Mouse (Mus musculus) spleen, adult 2 months (tissue): ENCODE results near the gene Cdc20b. TPM values are rescaled to one million over a fixed set of nuclear protein-coding genes. Genes with fewer than 3 reads are reported as not detected.

Experiments used
- DNase-seq, 2 experiments: peaks; one replicate each; pipeline versions ENCODE4 v3.0.0 to v3.0.0-alpha.2; 2012 to 2021; ENCODE audit warnings: low spot score in 2 of 2, low read depth in 1 of 2
- H3K27ac ChIP-seq: fragments of 200-500 bp; 2 replicates; pipeline ENCODE4 v1.5.1; 2012; ENCODE audit warnings: low read length, inconsistent platforms; ENCODE audit not compliant: insufficient read depth
- H3K27me3 ChIP-seq: fragments of 200-500 bp; 2 replicates; pipeline ENCODE4 v1.6.1; 2012; ENCODE audit warnings: mild to moderate bottlenecking, moderate library complexity, low read length, inconsistent platforms; ENCODE audit not compliant: control insufficient read depth, insufficient read depth
- H3K36me3 ChIP-seq: fragments of 200-500 bp; 2 replicates; pipeline ENCODE4 v1.6.1; 2012; ENCODE audit warnings: mild to moderate bottlenecking, low read length, inconsistent platforms; ENCODE audit not compliant: control insufficient read depth, insufficient read depth
- H3K4me1 ChIP-seq: fragments of 200-500 bp; 2 replicates; pipeline ENCODE4 v1.6.1; 2011; ENCODE audit warnings: inconsistent platforms; ENCODE audit not compliant: control insufficient read depth, insufficient read depth, insufficient read length
- H3K4me3 ChIP-seq: fragments of 200-500 bp; 2 replicates; pipeline ENCODE4 v1.5.1; 2011; ENCODE audit warnings: mild to moderate bottlenecking, inconsistent platforms; ENCODE audit not compliant: insufficient read depth, insufficient read length; ENCODE audit errors: extremely low read depth
- CTCF ChIP-seq: fragments of 200-500 bp; IDR thresholded peaks from 2 replicates; pipeline ENCODE4 v1.5.1; 2011; ENCODE audit warnings: mild to moderate bottlenecking, inconsistent platforms; ENCODE audit not compliant: insufficient read depth, insufficient read length, insufficient replicate concordance; ENCODE audit errors: extremely low read depth
- POLR2A ChIP-seq: fragments of 200-500 bp; IDR thresholded peaks from 2 replicates; pipeline ENCODE4 v1.6.1; 2011; ENCODE audit warnings: low read depth, low read length, inconsistent platforms
- WGBS: fragments of 180-500 bp; shearing (Covaris S2); methylation state at CpG from one replicate; pipeline ENCODE4 v1.1.7; 2018; 5-methylcytosine and 5-hydroxymethylcytosine counted together
- polyA plus RNA-seq: library from polyadenylated mRNA; depleted of rRNA; stranded (reverse); fragments of >200 nt; gene quantifications from 2 replicates; pipeline ENCODE4 v1.2.3, GENCODE M21; 2012

Cdc20b gene
- polyA plus RNA-seq, 1 experiment = 0.26 TPM

DNA sequence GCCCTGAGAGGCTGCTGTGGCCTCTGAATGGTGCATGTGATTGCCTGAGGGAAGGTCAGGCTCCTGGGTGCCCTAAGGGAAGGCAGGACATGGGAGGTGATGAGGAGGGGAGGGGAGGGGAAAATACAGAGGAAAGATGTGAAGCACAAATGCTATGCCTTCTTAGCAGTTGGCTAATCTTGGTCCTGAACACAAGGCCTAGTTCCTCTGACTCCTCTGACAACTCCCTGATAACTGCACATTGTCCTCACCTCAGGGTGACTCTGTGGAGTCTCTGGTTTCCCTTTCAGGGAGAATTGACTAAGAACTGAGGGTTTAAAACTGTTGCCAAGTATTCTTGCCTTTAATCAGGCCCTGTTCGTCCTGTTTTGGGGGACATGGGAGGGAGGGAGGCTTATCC is 59.7 kb downstream of the Cdc20b start:
- no peaks in the 10 kb centered on the region for H3K36me3 ChIP-seq
- WGBS = 89% methylated on average over 1 of the region's 1 CpGs
- no peak for DNase-seq
- H3K27me3 ChIP-seq = no peaks in the 10 kb centered on the region
- H3K4me3 ChIP-seq = no peak overlapping the region
- no peak for TF ChIP-seq POLR2A
- no peak for TF ChIP-seq CTCF
- H3K27ac ChIP-seq = no peak overlapping the region
- no peaks in the 10 kb centered on the region for H3K4me1 ChIP-seq

DNA sequence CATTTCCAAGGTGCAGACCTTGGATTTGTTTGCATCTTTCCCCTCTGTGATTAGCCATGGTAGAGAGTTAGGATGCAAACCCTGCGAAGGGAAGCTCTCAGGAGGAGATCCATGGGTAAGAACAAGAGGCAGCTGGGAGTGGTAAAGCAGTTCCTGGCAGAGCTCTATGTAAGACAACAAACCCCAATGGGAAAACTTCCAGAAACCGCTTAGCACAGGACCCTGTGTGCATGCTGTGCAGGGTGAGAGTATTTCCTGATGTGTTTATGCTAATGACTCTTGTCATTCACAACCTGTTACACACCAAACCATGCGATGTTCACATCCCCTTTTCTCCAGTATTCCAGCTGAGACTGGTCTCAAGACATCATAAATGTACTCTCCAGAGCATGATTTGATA is 62.1 kb downstream of the Cdc20b start:
- H3K4me1 ChIP-seq = peaks cover 3% of the 10 kb centered on the region; the same call in 1 of the 2 replicates
- H3K36me3 ChIP-seq = no peaks in the 10 kb centered on the region
- H3K27me3 ChIP-seq = no peaks in the 10 kb centered on the region
- no peak overlapping the region for H3K27ac ChIP-seq
- no peak for DNase-seq
- WGBS = 72% methylated on average over 3 of the region's 3 CpGs
- no peak for TF ChIP-seq CTCF
- no peak for TF ChIP-seq POLR2A
- no peak overlapping the region for H3K4me3 ChIP-seq

GRCm38 (mm10) chr13:113098406-113098805 is 63.5 kb downstream of the Cdc20b start:
- peaks cover 3% of the 10 kb centered on the region; the same call in 1 of the 2 replicates for H3K4me1 ChIP-seq
- no peak overlapping the region for H3K4me3 ChIP-seq
- no peak for TF ChIP-seq POLR2A
- TF ChIP-seq CTCF = no peak
- H3K27me3 ChIP-seq = no peaks in the 10 kb centered on the region
- 83% methylated on average over 2 of the region's 2 CpGs for WGBS
- no peak overlapping the region for H3K27ac ChIP-seq
- H3K36me3 ChIP-seq = no peaks in the 10 kb centered on the region
- no peak for DNase-seq

DNA sequence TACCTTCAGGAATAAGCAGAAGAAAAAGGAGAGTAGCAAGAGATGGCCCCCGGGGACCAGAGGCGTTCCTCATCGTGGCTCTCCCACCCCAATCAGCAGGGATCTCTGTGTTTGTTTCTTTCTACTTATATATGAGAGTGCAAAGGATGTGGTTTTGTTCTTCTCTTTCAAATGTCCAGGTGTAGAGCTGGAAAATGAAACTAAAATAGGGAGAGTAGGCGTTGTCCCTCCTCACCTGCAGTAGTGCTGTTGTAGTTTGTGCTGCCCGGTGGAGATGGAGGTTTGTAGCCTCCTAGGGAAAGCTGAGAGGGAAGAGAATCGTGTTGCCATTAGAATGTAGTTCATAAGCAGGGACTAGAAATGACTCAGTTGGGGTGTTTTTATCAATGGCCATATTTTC is 66.0 kb downstream of the Cdc20b start, which contains the start of gene Gzma:
TSS of gene Gzma (minus strand) at position 103 of the 400 bp plus-strand sequence.
- H3K27me3 ChIP-seq = no peaks in the 10 kb centered on the region
- no peaks in the 10 kb centered on the region for H3K36me3 ChIP-seq
- H3K4me3 ChIP-seq = no peak within 1 kb of the TSS
- H3K4me1 ChIP-seq = peaks cover 3% of the 10 kb centered on the region; the same call in 1 of the 2 replicates
- 35% methylated on average over 6 of the region's 6 CpGs for WGBS
- TF ChIP-seq POLR2A (no peak), CTCF (no peak)
- no peak within 1 kb of the TSS for H3K27ac ChIP-seq
- no peak for DNase-seq

- H3K36me3 ChIP-seq = no peaks in the 10 kb centered on the region
- no peak overlapping the region for H3K27ac ChIP-seq
- H3K4me1 ChIP-seq = peaks cover 3% of the 10 kb centered on the region; the same call in 1 of the 2 replicates
- no peak for DNase-seq
- WGBS = 22% methylated on average over 10 of the region's 10 CpGs
- no peak overlapping the region for H3K4me3 ChIP-seq
- TF ChIP-seq CTCF = no peak
- TF ChIP-seq POLR2A = no peak
- no peaks in the 10 kb centered on the region for H3K27me3 ChIP-seq
Measured at GRCm38 (mm10) chr13:113101804-113102203, 66.9 kb downstream of the Cdc20b start.

GRCm38 (mm10) chr13:113104759-113105158 is 69.8 kb downstream of the Cdc20b start:
- Histone ChIP-seq H3K27ac (no peak overlapping the region), H3K27me3 (no peaks in the 10 kb centered on the region), H3K36me3 (no peaks in the 10 kb centered on the region), H3K4me1 (peaks cover 3% of the 10 kb centered on the region; the same call in 1 of the 2 replicates), H3K4me3 (no peak overlapping the region)
- 89% methylated on average over 10 of the region's 10 CpGs for WGBS
- TF ChIP-seq CTCF (no peak), POLR2A (no peak)
- no peak for DNase-seq

GRCm38 (mm10) chr13:113118977-113119376 is 84.1 kb downstream of the Cdc20b start:
- 83% methylated on average over 4 of the region's 4 CpGs for WGBS

More at GRCm38 (mm10) chr13:113118977-113119376, 84.1 kb downstream of the Cdc20b start:
- Histone ChIP-seq H3K36me3 (no peaks in the 10 kb centered on the region), H3K4me3 (no peak overlapping the region), H3K4me1 (no peaks in the 10 kb centered on the region; the same call in 1 of the 2 replicates), H3K27me3 (no peaks in the 10 kb centered on the region), H3K27ac (no peak overlapping the region)
- TF ChIP-seq POLR2A (no peak), CTCF (no peak)
- no peak for DNase-seq
